Mouse (Mus musculus) spleen, postnatal 4 days (tissue): ENCODE measurements at regions not wholly inside any gene's neighbourhood (a gene's known extent, or its start where the extent isn't known, plus 50 kb on each side); places are given as distances from the start of the nearest gene placed in this dataset.

ENCODE experiments used
- DNase-seq, 2 experiments: peaks; one replicate each; pipeline ENCODE4 v3.0.0; 2022; ENCODE audit warnings: low spot score in 2 of 2

GRCm38 (mm10) chr15:64618471-64618870 lies 199.0 kb upstream of the Gm21798 start:
- DNase-seq = no peak

- no peak for DNase-seq
Observed at GRCm38 (mm10) chr15:64621876-64622275, 195.6 kb upstream of the Gm21798 start.

- DNase-seq = no peak
Observed at GRCm38 (mm10) chr15:64622591-64622990, 194.9 kb upstream of the Gm21798 start.

GRCm38 (mm10) chr15:64626359-64626758 lies 191.1 kb upstream of the Gm21798 start:
- no peak for DNase-seq

GRCm38 (mm10) chr15:64627258-64627657 lies 190.2 kb upstream of the Gm21798 start:
- DNase-seq = peak; percentile 33 to 76
